Mouse (Mus musculus): Measurements from ENCODE around the gene Ankib1.
"Not testable (repeated sequence)": the region's sequence is repeated elsewhere in the genome, so short reads cannot be mapped to it uniquely, and the experiment has no call there.

Gene Ankib1

GRCm38 (mm10) chr5:3665225-3665624, 137.5 kb downstream of the Ankib1 start:
- H3K36me3 ChIP-seq (ENCODE audit: insufficient read depth, low read length) = no peaks in the 10 kb centered on the region
- H3K4me1 ChIP-seq (replicated peaks; ENCODE audit: low read depth, low read length) = no peaks in the 10 kb centered on the region
- TF ChIP-seq POU5F1 (IDR thresholded peaks at IDR 0.05; ENCODE audit: borderline replicate concordance, low read length) (no peak), NANOG (IDR thresholded peaks at IDR 0.05; ENCODE audit: borderline replicate concordance, low read length) (no peak), CTCF (conservative IDR thresholded peaks at IDR 0.05; ENCODE audit: low read length) (no peak)
- no peaks in the 10 kb centered on the region for H3K9me3 ChIP-seq (ENCODE audit: low read length)
- no peaks in the 10 kb centered on the region for H3K27me3 ChIP-seq (ENCODE audit: insufficient read depth, low read length)
- H3K4me3 ChIP-seq (replicated peaks; ENCODE audit: low read length) = no peak overlapping the region

DNA sequence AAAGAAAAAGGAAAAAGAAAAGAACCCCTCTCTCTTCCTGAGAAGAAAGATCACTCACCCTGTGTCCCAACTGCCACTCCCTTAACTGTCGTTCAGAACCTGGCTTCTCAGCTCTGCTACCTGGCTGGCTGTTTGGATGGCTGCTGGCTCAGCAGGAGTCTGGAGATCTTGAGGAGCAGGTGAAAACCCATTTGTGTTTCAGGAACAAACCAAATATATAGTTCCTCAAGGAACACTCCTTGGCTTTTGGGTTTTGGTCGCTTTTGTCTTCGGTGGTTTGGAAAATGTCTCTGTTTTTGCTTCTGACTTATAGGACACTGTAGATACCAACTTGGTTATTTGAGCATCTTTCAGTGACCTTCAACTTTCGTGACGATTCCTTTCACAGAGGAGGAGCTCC, 145.6 kb downstream of the Ankib1 start, which contains the start of gene Gatad1:
TSS of gene Gatad1 (minus strand) at position 101 of the 400 bp plus-strand sequence.
- H3K9me3 ChIP-seq (ENCODE audit: low read length) = peaks cover 22% of the 10 kb centered on the region
- H3K4me1 ChIP-seq (replicated peaks; ENCODE audit: low read depth, low read length) = no peaks in the 10 kb centered on the region
- H3K27me3 ChIP-seq (ENCODE audit: insufficient read depth, low read length) = no peaks in the 10 kb centered on the region
- TF ChIP-seq NANOG (IDR thresholded peaks at IDR 0.05; ENCODE audit: borderline replicate concordance, low read length) (no peak), CTCF (conservative IDR thresholded peaks at IDR 0.05; ENCODE audit: low read length) (no peak), POU5F1 (IDR thresholded peaks at IDR 0.05; ENCODE audit: borderline replicate concordance, low read length) (no peak)
- H3K36me3 ChIP-seq (ENCODE audit: insufficient read depth, low read length) = no peaks in the 10 kb centered on the region
- no peak within 1 kb of the TSS for H3K4me3 ChIP-seq (replicated peaks; ENCODE audit: low read length)

DNA sequence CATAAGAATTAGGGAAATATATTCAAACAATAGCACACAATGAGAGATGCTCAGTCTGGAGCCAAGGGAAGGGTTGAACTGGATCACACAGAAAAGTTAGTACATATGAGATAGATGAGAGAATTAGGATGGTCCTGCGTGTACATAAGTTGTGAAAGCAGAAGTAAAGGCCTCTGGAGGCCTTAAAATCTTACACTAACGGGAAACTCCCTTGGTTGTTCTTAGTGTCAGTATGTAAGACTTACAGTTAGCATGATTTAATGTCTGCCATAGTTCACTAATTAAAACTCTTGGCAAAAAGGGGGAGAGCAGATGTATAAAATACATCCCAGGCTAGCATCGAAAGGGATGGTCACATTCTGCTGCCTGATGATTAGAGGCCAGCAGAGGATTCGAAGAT, 148.9 kb downstream of the Ankib1 start:
- H3K4me3 ChIP-seq (replicated peaks; ENCODE audit: low read length) = no peak overlapping the region
- H3K9me3 ChIP-seq (ENCODE audit: low read length) = peaks cover 22% of the 10 kb centered on the region
- H3K4me1 ChIP-seq (replicated peaks; ENCODE audit: low read depth, low read length) = no peaks in the 10 kb centered on the region
- TF ChIP-seq POU5F1 (IDR thresholded peaks at IDR 0.05; ENCODE audit: borderline replicate concordance, low read length) (no peak), CTCF (conservative IDR thresholded peaks at IDR 0.05; ENCODE audit: low read length) (no peak), NANOG (IDR thresholded peaks at IDR 0.05; ENCODE audit: borderline replicate concordance, low read length) (no peak)
- H3K36me3 ChIP-seq (ENCODE audit: insufficient read depth, low read length) = no peaks in the 10 kb centered on the region
- H3K27me3 ChIP-seq (ENCODE audit: insufficient read depth, low read length) = no peaks in the 10 kb centered on the region

DNA sequence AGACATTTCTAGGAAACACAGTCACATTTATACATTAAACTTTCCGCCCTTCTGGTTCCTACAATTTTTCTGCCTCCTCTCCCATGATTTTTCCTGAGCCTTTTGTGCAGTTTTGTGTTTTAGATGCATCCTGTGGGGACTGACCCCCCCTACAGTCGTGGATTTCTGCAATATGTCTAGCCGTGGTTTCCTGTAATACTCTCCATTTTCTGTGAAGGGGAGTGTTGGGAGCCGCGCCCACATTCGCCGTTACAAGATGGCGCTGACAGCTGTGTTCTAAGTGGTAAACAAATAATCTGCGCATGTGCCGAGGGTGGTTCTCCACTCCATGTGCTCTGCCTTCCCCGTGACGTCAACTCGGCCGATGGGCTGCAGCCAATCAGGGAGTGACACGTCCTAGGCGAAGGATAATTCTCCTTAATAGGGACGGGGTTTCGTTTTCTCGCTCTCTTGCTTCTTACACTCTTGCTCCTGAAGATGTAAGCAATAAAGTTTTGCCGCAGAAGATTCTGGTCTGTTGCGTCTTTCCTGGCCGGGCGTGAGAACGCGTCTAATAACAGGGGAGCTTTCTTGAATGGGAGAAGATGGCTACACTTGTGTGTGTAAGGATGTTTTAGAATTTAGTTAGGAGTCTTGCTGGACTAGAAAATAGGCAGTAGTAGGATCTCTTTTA, 149.7 kb downstream of the Ankib1 start:
- H3K4me1 ChIP-seq (replicated peaks; ENCODE audit: low read depth, low read length) = not testable (repeated sequence)

DNA sequence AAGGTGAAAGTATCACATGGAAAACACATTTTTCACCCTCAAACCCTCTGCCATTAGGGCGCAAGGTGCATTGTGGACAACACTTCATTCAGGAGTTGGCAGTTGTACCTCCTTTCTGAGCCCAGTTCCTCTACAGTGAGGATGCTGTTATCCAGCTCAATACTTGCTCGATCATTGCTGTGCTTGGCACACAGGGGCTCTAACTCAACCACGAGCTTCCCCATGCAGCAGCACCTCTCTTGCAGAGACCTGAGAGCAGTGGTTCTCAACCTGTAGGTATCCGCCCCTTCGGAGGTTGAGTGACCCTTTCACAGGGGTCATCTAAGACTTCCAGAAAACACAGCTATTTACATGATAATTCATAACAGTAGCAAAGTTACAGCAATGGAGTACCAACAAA, 151.1 kb downstream of the Ankib1 start:
- peaks cover 22% of the 10 kb centered on the region for H3K9me3 ChIP-seq (ENCODE audit: low read length)
- H3K36me3 ChIP-seq (ENCODE audit: insufficient read depth, low read length) = no peaks in the 10 kb centered on the region
- no peaks in the 10 kb centered on the region for H3K27me3 ChIP-seq (ENCODE audit: insufficient read depth, low read length)
- TF ChIP-seq POU5F1 (IDR thresholded peaks at IDR 0.05; ENCODE audit: borderline replicate concordance, low read length) (no peak), NANOG (IDR thresholded peaks at IDR 0.05; ENCODE audit: borderline replicate concordance, low read length) (no peak), CTCF (conservative IDR thresholded peaks at IDR 0.05; ENCODE audit: low read length) (no peak)
- H3K4me3 ChIP-seq (replicated peaks; ENCODE audit: low read length) = no peak overlapping the region
- peaks cover 6% of the 10 kb centered on the region for H3K4me1 ChIP-seq (replicated peaks; ENCODE audit: low read depth, low read length)

More for the DNA sequence above, 149.7 kb downstream of the Ankib1 start:
- not testable (repeated sequence) for H3K36me3 ChIP-seq (ENCODE audit: insufficient read depth, low read length); H3K4me3 ChIP-seq (replicated peaks; ENCODE audit: low read length); H3K27me3 ChIP-seq (ENCODE audit: insufficient read depth, low read length)
- H3K9me3 ChIP-seq (ENCODE audit: low read length) = peaks cover 22% of the 10 kb centered on the region

- no peaks in the 10 kb centered on the region for H3K36me3 ChIP-seq (ENCODE audit: insufficient read depth, low read length)
- no peak within 1 kb of the TSS for H3K4me3 ChIP-seq (replicated peaks; ENCODE audit: low read length)
- TF ChIP-seq CTCF (conservative IDR thresholded peaks at IDR 0.05; ENCODE audit: low read length) (no peak), POU5F1 (IDR thresholded peaks at IDR 0.05; ENCODE audit: borderline replicate concordance, low read length) (no peak), NANOG (IDR thresholded peaks at IDR 0.05; ENCODE audit: borderline replicate concordance, low read length) (no peak)
- H3K27me3 ChIP-seq (ENCODE audit: insufficient read depth, low read length) = no peaks in the 10 kb centered on the region
- H3K4me1 ChIP-seq (replicated peaks; ENCODE audit: low read depth, low read length) = peaks cover 12% of the 10 kb centered on the region
- H3K9me3 ChIP-seq (ENCODE audit: low read length) = peaks cover 22% of the 10 kb centered on the region
Observed at GRCm38 (mm10) chr5:3650881-3651280, 151.8 kb downstream of the Ankib1 start, which contains the start of gene Tmbim7. Gene Tmbim7, plus strand, starts transcription at chr5:3651181.

DNA sequence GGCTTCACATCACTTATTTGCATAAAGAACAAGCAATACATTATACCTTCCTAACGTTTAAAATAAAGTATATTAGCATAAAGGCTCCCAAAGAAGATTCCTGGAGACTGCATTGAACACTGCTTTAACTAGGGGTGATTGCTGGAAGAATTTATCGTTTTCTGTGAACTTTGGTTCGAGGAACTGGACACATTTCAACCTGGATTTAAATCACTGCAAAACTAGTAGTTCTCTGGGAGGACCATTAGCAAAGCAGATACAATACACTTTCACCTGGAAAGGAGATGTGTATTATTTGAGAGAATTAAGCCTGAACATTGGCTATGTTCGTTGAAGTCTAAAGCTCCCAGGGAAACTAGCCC, 153.9 kb downstream of the Ankib1 start:
- TF ChIP-seq NANOG (IDR thresholded peaks at IDR 0.05; ENCODE audit: borderline replicate concordance, low read length) = no peak
- TF ChIP-seq POU5F1 (IDR thresholded peaks at IDR 0.05; ENCODE audit: borderline replicate concordance, low read length) = no peak
- TF ChIP-seq CTCF (conservative IDR thresholded peaks at IDR 0.05; ENCODE audit: low read length) = no peak
- Histone ChIP-seq H3K4me1 (replicated peaks; ENCODE audit: low read depth, low read length) (peaks cover 15% of the 10 kb centered on the region), H3K36me3 (ENCODE audit: insufficient read depth, low read length) (peaks cover 20% of the 10 kb centered on the region)

GRCm38 (mm10) chr5:3648206-3648848, 154.4 kb downstream of the Ankib1 start:
- peaks cover 24% of the 10 kb centered on the region for H3K36me3 ChIP-seq (ENCODE audit: insufficient read depth, low read length)
- no peak for TF ChIP-seq CTCF (conservative IDR thresholded peaks at IDR 0.05; ENCODE audit: low read length)
- TF ChIP-seq NANOG (IDR thresholded peaks at IDR 0.05; ENCODE audit: borderline replicate concordance, low read length) = no peak
- no peak for TF ChIP-seq POU5F1 (IDR thresholded peaks at IDR 0.05; ENCODE audit: borderline replicate concordance, low read length)
- peaks cover 6% of the 10 kb centered on the region for H3K9me3 ChIP-seq (ENCODE audit: low read length)
- peaks cover 15% of the 10 kb centered on the region for H3K4me1 ChIP-seq (replicated peaks; ENCODE audit: low read depth, low read length)
- H3K27me3 ChIP-seq (ENCODE audit: insufficient read depth, low read length) = no peaks in the 10 kb centered on the region
- no peak overlapping the region for H3K4me3 ChIP-seq (replicated peaks; ENCODE audit: low read length)

More for the DNA sequence above, 153.9 kb downstream of the Ankib1 start:
- no peaks in the 10 kb centered on the region for H3K27me3 ChIP-seq (ENCODE audit: insufficient read depth, low read length)
- H3K9me3 ChIP-seq (ENCODE audit: low read length) = peaks cover 11% of the 10 kb centered on the region
- no peak overlapping the region for H3K4me3 ChIP-seq (replicated peaks; ENCODE audit: low read length)

Data from E14TG2a.4 (cell line).